Mouse (Mus musculus) frontal cortex, postnatal 10 days (tissue): ENCODE measurements at regions not wholly inside any gene's neighbourhood (a gene's known extent, or its start where the extent isn't known, plus 50 kb on each side); places are given as distances from the start of the nearest gene placed in this dataset.

Experiments
- DNase-seq, 2 experiments: peaks; one replicate each; pipeline ENCODE4 v3.0.0; 2022; ENCODE audit warnings: low spot score in 2 of 2, mixed read lengths in 1 of 2

DNA sequence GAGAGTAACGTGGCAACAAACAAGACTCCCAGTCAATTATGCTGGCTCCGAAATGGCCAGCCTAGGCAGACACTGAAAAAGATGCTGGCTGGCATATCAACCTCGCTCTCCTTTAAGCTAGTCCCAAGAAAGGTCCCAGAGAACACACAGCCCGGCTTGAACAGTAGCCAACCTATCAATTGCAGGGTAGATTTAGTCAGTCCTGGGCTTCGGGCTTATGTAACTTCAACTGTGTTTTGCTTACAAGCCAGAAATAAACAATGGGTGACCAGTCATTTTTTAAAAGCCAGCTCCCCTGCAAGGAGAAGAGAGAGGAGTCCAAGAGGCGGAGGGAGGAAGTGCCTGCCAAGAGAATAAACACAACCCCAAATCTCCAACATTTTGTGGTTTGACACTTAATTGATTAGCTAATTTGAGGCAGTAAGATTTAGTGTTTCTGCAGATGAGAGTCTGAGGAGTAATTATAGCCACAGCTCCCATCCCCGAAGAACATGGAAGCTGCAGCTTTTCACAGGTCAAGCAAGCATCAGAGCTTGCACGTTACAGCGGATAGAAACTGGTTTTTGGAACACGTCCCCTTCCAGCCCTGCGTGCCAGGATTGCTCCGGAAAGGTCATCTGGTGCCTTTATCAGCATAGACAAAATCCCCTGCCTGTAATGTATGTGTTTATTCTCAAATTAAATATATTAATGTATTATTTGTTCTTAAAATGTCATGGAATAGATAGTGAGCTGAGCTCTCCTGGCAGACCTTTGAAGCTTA is 322.1 kb downstream of the Gm45692 start:
- peak; percentile 7 to 11 for DNase-seq

DNA sequence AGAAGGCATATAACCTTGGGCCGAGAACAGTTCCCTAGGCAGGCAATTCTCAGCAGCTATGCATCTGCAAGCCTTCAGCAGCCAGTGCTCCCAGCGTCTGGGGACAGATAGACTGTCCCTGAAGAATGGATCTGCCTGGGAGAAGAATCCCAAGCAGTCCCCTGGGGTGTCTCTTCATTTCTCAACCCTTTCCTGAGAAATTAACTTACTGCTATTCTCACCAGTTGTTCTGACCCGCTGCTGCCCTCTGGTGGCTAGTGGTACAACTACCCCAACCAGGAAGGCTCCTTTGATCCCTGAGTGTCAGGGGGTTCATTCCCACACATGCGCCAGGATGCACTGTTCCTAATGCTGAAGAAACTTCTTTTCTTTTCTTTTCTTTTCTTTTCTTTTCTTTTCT is 323.7 kb downstream of the Gm45692 start:
- DNase-seq, result peak; percentile 9 to 60

DNA sequence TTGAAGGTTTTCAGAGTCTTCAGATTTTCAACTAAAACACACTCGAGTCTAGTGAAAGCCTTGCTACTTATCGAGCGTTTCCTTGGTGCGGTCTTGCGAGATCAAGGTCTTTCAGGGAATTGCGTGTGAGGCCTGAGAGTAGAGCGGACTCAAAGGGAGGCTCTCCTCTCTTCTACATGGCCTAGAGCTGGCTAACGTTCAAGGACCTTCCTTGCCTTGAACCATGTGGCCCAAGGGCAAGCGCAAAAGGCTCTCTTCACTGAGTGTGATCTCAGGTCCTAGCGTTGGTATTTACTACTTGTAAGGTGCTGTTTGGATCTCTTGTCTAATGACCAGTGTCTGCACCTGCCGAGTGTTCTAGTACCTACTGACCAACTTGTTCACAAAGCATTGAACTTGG is 324.4 kb downstream of the Gm45692 start:
- DNase-seq, result no peak

DNA sequence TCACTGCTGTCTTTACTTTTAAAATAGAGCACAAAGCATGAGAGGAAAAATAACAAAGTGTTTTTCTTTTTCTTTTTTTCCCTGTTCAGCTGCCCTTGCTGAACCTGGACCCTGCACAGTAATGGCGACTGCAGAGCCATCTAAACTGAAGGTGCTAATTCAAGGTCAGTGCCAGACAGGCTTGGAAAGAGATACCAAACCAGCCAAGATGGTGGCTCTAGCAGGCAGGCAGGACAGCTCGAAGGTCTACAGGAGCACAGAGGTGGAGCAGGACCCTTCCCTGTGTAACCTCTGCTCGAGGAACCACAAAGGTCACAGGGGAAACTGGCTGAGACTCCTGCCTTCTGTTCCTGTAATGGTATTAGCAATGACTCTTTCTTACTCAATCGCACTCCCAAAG is 326.7 kb downstream of the Gm45692 start:
- no peak for DNase-seq

DNA sequence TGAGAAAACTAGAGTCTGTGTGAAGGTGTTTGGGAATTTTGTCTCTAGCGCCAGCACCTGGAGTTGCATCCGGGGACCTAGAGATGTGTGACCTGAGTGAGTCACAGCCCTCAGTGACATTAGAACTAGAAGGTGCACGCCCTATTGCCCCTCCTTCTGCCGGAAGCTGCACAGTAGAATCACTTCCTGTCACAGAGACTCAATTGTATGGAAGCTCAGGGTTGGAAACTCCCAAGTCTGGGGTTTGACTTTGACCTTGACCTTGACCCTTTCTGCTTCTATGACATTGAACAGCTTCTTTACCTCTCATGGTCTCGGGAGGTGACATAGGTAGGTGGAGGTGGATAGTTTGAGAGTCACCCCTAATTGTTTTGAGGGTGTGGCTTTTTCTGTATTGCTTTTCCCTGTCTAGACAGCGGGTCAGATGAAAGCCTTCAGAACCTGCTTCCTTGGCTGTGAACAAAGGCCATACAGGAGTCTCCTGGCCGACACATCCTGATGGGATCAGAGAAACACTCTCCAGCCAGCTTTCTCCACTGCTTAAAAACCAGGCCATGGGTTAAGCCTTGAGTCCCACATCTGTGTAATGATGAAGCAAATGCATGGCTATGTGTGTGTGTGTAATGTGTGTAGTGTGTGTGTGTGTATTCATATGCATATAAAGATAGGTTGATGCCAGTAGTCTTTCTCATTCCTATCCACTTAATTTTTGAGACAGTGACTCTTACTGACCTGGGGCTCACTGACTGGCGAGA is 328.7 kb downstream of the Gm45692 start:
- no peak for DNase-seq

DNA sequence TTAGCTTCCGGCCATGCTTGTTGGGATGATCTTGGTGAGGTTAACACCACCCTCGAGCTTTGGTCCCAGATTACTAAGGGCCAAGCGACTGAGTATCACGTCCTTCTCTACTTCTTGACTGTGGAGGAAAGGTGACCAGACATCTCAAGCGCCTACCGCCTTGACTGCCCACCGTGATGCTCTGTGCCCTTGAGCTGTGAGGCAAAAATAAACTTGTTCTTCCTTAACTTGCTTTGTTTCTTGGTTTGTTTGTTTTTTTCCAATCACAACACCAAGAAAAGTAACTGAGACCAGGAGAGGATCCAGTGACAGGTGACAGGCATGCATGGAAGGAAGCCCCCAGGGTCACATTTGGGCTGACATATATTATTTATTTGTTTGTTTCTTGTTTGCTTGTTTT is 330.0 kb downstream of the Gm45692 start:
- no peak for DNase-seq

DNA sequence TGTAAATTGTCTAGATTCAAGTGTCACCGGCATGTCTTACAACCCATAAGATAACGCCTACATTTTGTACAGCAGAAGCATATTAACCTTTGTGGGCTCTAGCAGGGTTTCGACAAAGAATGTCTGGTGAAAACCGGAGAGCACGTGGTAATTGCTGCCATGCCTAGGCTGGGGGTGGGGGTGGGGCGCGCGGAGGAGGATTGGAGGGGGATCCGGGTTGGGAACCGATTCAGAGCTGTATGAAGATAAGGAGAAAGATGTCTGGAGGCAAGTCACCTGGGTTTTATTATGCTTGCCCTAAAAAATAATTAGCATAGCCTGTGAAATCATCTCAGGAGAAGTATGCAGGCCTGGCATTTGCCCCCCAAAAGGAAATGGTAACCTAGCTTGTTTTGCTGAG is 331.2 kb downstream of the Gm45692 start:
- no peak for DNase-seq

DNA sequence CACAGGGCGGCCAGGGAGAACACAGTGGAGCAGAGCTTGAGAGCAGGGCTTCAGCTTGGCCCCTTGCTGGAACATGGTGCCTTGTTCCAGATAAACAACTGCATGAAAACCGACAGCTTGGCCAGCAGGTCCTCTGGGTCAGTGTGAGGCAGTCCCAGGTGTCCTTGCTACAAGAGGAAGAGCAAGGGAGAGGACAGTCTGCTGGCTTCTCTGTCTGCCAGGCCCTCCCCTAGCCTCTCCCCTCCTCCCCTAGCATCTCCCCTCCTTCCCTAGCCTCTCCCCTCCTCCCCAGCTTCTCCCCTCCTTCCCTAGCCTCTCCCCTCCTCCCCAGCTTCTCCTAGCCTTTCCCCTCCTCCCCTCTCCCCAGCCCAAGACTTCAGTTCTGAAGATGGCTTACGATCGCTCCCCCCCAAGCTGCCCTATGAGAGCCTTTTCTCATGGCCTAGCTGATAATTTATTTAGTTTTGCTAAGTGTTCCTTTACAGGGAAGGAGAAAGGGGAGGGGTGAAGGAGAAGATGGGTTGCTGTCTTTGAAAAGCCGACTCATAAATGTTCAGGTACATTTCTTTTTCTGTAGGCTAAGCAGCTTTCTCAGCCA is 333.7 kb downstream of the Gm45692 start:
- DNase-seq, result no peak

DNA sequence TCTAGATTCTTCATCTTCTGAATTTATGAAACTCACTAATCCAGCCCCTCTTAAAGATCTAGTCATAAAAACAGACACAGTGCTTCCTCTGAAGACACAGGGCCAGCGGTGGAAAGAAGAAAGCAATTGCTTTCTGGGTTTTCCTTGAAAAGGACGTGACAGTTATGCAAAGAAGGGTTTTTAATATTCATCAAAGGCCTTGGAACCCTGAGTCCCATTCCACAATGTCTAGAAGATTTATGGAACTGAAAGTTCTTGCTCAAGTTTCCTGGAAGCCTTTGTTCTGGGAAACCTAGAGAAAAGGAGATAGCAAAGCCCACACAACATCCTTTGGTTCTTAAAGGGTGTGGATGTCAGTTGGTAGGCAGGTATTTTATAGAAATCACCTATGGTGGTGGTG is 346.0 kb downstream of the Gm45692 start:
- no peak for DNase-seq

DNA sequence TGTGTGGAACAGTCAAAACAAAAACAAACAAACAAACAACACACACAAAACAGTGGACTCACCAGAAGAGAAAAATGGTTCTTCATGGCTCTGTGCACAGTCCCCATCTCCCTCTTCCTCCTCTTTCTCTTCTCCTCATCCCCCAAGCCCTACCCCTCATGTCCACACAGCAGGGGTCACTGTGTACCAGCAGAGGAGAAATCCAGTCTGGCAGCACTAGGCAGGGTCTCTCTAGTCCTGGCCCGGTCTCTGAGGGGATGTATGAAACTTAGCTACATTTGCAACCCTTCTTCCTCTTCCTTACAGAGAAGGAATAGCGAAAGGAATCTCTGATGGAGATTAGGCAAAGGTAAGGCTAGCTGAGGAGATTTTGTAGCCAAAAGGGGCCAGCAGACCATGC is 349.1 kb downstream of the Gm45692 start:
- DNase-seq, result no peak

DNA sequence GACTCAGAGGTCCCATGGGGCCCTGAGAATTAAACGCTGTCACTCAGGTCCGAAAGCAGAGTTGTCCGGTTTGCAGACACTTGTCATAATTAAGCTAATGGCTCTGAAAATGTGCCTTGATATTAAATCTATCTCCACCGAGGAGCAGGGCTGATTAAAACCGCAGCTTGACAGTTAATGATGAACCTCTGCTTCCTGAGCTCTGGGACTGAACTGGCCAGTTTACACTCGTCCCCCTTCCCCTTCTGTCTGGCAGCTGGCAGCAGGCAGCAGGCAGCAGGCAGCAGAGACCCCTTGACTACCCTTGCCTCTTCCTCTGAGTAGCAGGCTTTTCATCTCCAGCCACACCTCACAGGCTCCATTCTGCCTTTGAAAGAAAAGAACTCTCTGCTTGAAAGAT is 350.4 kb downstream of the Gm45692 start:
- no peak for DNase-seq

DNA sequence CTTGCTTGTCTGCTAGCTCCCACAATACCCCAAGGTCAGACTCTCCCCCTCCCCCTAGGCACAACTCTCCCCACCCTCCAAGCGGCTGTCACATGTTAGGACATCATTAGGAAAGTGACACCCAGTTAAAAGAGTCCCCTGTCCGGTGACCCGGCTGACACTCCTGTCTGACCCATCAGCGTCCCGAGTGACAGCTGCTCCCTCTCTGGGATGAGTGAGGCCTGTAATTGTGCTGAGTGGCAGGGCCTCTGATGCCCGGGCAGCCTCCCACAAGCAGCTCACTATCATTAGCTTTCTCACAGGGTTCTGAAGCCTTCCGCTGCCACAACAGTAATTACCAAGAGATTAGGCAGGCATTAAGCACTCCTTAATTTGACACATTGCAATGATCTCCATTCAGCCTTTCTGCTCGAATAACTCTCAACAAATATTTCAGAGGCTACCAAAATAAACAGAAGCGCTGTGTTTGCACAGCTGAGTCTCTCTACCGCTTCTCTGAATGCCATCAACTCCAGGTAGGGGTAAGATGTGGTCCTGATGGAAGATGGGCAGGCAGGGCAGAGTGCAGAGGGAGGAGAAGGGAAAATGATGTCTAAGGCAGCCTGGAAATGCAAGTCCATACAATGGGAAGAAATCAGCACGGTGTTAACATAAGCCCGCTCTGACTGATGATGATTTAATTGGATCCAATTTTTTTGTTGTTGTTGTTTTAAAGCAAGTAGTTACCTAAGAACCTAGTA is 352.6 kb downstream of the Gm45692 start:
- no peak for DNase-seq

DNA sequence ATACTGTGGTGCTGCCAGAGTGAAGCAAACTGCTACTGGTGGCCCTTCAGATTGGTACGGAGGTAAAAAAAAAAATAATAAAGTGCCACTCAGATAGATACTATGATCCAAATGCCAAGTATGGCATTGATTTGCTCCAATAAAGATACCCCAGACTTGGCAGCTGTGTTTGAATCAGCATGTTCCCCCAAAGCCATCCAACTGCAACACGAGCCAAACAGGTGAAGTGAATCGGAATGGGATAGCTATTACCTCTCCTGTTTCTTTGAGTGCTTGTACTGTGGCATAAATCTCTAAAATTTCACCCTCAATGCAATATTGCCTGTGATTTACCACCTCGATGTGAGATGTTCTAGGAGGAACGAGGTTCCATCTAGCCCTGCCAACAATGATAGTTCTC is 365.4 kb downstream of the Gm45692 start:
- DNase-seq, result no peak

DNA sequence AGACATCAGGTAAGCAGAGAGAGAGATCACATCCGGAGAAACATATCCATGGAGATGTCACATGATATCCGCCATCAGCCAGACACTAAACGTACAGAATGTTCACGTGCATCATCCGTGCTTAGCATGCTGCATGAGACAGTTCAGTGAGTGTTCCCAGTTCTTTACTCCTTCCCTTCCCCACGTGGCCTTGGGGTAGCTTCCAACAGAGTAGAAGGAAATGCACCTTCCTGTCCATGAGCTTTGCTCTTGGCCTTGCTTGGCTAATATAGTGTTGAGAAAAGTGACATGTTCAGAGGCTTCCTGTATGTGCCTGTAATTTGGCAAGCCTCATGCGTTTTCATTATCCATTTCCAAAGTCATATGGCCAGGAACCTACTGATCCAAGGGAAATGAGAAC is 368.5 kb downstream of the Gm45692 start:
- no peak for DNase-seq

DNA sequence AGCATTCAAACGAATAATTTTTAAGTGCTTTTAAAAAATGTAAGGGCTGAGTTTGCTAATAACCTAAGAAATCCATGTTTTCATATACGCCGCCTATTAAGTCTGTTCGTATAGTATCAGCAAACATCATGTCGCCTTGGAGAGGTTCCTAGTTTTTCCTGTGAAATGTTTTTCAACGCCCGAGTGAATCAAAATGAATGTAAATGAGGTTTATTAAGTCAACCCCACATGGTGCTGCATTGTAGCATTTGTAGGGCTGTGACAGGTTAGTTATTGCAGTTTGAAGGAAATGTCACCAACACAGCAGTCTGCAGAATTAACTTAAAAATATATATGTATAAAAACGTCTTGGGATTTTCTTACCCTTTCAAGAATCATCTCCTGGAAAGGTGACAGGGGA is 369.3 kb downstream of the Gm45692 start:
- DNase-seq, result no peak

DNA sequence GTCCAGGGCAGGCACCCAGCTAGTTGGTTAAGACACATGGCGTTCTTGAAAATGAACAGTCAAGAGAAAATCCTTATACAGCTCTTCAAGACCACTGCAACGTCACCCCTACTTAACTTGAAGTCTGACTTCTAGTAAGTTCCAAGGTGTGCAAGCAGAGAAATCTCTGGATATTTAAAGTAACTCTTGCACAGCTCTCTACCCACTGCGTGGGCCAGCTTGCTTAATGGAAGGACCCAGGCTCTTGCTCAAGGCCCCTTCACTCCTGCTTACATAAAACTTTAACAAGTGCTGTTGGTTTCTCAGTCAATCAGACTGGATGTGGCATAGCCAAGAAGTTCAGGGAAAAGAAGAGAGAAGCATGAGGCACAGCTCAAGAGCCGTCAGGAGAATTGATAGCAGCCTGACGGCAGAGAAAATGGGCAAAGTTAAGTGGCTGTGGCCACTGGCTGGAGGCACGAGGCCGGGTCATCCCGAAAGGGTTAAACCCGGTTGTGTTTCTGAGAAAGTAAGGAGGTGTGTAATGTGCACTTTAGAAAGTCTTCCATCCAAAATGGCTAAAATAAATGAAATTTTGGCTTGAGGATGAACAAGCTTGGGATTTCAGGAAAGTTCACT is 382.0 kb downstream of the Gm45692 start:
- DNase-seq, result no peak

DNA sequence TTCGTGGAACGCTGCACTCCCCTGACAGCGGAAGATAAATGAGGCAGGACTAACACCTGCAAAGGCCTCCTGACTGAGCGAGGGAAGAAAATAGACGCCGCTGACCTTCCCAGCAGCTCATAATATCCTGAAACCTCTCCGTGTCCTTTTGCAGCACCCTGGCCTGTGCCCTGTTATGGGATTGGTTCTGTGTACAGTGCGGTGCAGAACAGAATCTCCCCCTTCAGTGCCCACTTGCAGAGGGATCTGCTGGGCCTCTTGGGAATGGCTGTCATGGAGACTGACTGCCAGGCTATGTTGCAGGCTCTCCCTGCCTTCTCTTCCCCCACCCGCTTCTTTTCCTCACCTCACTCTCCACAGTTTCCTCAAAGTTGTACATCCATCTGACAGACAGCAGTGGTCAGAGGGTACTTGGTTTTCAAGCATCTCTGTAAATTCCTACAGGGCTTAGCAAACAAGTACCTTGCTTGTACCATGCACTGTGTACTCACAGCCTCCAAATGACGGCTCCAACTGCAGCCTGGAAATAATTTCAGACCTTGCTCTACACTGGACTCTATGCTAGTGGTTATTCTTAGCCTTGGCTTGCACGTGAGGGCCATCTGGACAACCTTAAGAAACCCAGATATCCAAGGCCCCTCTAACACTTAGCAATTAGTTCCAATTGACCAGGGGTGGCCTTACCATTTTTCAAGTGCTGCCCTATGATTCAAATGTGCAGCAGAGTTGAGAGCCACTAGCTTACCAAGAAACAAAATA is 382.7 kb downstream of the Gm45692 start:
- no peak for DNase-seq

DNA sequence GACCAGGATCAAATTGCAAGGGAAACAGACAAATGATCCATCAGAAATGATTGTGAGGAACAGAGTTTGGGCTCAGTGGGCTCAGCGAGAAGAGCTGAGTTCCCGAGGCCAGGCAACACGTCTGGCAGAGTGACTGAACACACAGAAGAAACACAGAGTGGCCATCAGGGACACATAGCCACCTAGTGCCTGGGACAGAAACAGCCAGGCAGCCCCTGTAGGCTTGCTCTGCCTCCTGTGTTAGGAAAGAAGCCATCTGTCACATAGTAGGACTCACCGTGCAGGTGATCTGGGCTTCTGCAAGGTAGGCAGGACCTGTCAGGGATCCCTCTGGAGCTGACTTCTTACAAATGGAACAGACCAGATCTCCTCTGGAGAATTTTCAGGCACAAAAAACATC is 383.4 kb downstream of the Gm45692 start:
- DNase-seq, result no peak

DNA sequence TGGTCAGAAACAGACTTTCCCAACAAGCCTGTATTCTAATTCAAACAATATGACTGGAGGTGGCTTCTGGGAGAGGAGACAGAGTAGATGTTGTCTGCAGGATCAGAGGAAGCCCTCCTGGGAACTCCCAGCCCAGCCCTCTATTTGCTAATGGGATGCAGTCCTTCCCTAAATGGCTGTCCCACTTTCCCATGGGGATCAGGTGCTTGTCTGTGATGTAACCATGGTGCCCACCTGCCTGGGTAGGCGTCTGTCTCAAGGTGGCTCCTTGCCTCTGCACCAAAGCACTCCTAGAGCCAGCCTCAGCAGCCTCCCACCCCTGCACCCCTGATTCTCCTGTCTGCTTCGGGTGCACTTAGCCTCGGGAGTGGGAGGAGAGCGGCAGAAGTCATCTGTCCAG is 384.6 kb downstream of the Gm45692 start:
- DNase-seq, result no peak

DNA sequence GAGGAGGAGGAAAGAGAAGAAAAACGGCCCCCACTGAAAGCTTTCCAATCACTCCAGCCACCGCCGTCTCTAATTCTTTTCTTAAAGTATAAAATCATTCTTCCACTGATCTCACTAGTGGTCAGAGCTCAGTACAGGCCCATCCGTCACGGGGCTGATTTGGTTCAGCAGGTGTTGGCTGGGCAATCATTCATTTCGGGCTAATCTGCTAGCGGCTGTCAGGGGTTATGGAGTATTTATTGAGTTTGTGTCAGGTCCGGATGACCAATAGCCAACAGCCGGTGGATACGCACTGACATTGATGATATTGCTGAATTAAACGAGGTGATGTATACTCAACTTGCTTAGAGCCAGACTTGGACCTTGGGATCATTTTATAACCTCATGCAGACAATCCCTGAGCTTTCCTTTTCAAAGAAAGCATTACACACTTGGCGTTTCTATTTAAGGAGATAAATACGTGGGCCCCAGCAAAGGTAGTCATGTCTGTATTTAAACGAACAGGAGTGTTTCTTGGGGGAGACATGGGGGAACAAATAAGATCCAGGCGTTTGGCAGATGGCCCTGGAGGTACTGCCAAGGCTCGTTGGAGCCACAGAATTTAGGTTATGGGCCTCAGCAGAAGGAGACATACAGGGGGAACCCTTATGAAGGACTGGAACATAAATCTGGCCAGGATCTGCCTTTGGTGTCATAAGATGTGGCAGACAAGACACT is 385.1 kb downstream of the Gm45692 start:
- DNase-seq, result no peak
